Mouse (Mus musculus): ENCODE results near the gene Atxn7l2. TPM values are rescaled to one million over a fixed set of nuclear protein-coding genes. Genes with fewer than 3 reads are reported as not detected.

Atxn7l2 gene
- total RNA-seq, 1 experiment = 9.5 TPM

DNA sequence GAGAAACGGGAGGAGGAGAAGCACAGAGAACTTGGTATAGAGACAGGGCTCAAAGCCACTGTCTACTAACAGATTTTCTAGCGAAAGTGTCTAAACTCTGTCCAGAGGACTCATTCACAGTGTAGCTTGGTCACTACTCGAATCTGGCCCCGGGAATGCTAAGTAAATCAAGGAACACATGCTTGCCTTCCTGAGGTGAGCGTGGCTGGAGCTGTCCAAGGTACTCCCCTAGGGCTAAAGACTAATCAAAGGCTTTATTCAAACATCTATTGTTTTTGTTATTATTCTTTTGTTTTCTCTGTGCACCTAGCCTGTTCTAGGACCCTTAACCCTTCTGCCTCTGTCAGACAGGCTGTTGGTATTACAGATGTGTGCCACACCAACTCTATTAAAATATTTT lies 4.0 kb upstream of the Atxn7l2 start:
- Histone ChIP-seq H3K9ac (ENCODE audit: insufficient read depth, low read depth, low read length, poor library complexity, severe bottlenecking) (no peak overlapping the region), H3K36me3 (ENCODE audit: control insufficient read depth, insufficient read depth, low read length, poor library complexity, severe bottlenecking) (no peaks in the 10 kb centered on the region), H3K27ac (ENCODE audit: insufficient read depth, low read depth, low read length, poor library complexity, severe bottlenecking) (no peak overlapping the region), H3K9me3 (ENCODE audit: control insufficient read depth, insufficient read depth, low read depth, low read length) (no peaks in the 10 kb centered on the region), H3K4me1 (ENCODE audit: control insufficient read depth in 2 of 2, insufficient read depth in 2 of 2, low read length in 2 of 2, poor library complexity in 1 of 2) (no peaks in the 10 kb centered on the region), H3K4me3 (ENCODE audit: insufficient read depth in 1 of 2, low read depth in 1 of 2, low read length in 2 of 2, poor library complexity in 1 of 2, severe bottlenecking in 1 of 2) (no peak overlapping the region)
- TF ChIP-seq HCFC1 (IDR thresholded peaks at IDR 0.05; ENCODE audit: borderline replicate concordance, insufficient read depth, low read length) (no peak), MAFK (IDR thresholded peaks at IDR 0.05; ENCODE audit: insufficient read depth, low read depth, low read length) (no peak), ZC3H11A (IDR thresholded peaks at IDR 0.05; ENCODE audit: borderline replicate concordance, low read depth, low read length) (no peak), ZNF384 (IDR thresholded peaks at IDR 0.05; ENCODE audit: low read depth, low read length) (no peak), CHD2 (IDR thresholded peaks at IDR 0.05; ENCODE audit: low read depth, low read length) (no peak)
- in situ Hi-C loops (cut with MboI; ENCODE audit: low sequenced_read_pairs in 2 of 2, unreplicated experiment in 2 of 2) = no loop called here
- DNase-seq (ENCODE audit: low read depth, low spot score) = no peak

DNA sequence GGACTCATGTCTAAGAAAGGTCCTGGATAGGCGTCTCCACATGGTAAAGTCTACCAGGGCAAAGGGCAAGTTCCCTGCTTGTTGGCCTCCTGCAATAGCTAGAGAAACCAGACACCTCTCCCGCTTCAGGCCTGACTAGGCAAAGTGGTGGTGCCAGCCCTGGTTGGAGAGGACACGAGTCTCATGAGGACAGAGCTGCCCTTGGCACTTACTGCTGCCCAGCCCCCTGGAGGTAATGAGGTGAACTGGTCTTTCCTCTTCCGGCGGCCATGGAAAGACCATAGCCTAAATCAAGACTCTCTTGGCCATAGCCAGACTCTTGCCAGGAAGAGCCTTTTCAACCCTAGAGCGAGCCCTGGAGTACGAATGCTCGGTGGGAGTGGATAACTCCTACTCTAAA lies 1.7 kb upstream of the Atxn7l2 start:
- TF ChIP-seq ZC3H11A (IDR thresholded peaks at IDR 0.05; ENCODE audit: borderline replicate concordance, low read depth, low read length) (no peak), MAFK (IDR thresholded peaks at IDR 0.05; ENCODE audit: insufficient read depth, low read depth, low read length) (no peak), ZNF384 (IDR thresholded peaks at IDR 0.05; ENCODE audit: low read depth, low read length) (no peak), HCFC1 (IDR thresholded peaks at IDR 0.05; ENCODE audit: borderline replicate concordance, insufficient read depth, low read length) (no peak), CHD2 (IDR thresholded peaks at IDR 0.05; ENCODE audit: low read depth, low read length) (no peak)
- H3K9me3 ChIP-seq (ENCODE audit: control insufficient read depth, insufficient read depth, low read depth, low read length) = no peaks in the 10 kb centered on the region
- peaks cover 0 to 11% of the 10 kb centered on the region in 2 experiments; a peak in 1 of 4 replicates for H3K4me1 ChIP-seq (ENCODE audit: control insufficient read depth in 2 of 2, insufficient read depth in 2 of 2, low read length in 2 of 2, poor library complexity in 1 of 2)
- no peak overlapping the region for H3K27ac ChIP-seq (ENCODE audit: insufficient read depth, low read depth, low read length, poor library complexity, severe bottlenecking)
- DNase-seq (ENCODE audit: low read depth, low spot score) = no peak
- peaks cover 6% of the 10 kb centered on the region; the same call in 1 of the 2 replicates for H3K36me3 ChIP-seq (ENCODE audit: control insufficient read depth, insufficient read depth, low read length, poor library complexity, severe bottlenecking)
- no peak overlapping the region for H3K4me3 ChIP-seq (ENCODE audit: insufficient read depth in 1 of 2, low read depth in 1 of 2, low read length in 2 of 2, poor library complexity in 1 of 2, severe bottlenecking in 1 of 2)
- in situ Hi-C loops (cut with MboI; ENCODE audit: low sequenced_read_pairs in 2 of 2, unreplicated experiment in 2 of 2) = no loop called here
- no peak overlapping the region for H3K9ac ChIP-seq (ENCODE audit: insufficient read depth, low read depth, low read length, poor library complexity, severe bottlenecking)

DNA sequence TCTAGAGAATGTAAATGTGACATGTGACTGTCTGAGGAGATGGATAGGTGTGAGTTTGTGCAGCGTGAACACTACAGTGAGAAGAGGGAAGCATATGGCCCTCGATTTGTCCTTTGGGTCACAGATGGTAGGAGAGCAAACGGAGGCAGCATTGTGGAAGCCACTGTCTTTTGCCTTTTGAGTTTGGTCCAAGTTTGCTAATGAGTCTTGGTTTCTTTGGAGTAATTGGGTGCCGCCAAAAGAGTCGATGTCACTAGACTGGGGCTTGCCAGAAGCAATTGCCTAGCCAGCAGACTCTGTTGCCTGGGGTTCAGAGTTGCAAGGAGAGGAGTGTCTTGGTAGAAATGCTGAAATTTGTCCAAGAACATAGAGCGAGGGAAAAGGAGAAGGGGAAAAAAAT lies 1.1 kb upstream of the Atxn7l2 start:
- Histone ChIP-seq H3K4me3 (ENCODE audit: insufficient read depth in 1 of 2, low read depth in 1 of 2, low read length in 2 of 2, poor library complexity in 1 of 2, severe bottlenecking in 1 of 2) (no peak overlapping the region), H3K4me1 (ENCODE audit: control insufficient read depth in 2 of 2, insufficient read depth in 2 of 2, low read length in 2 of 2, poor library complexity in 1 of 2) (peaks cover 0 to 11% of the 10 kb centered on the region in 2 experiments; a peak in 1 of 4 replicates), H3K27ac (ENCODE audit: insufficient read depth, low read depth, low read length, poor library complexity, severe bottlenecking) (no peak overlapping the region), H3K36me3 (ENCODE audit: control insufficient read depth, insufficient read depth, low read length, poor library complexity, severe bottlenecking) (peaks cover 6% of the 10 kb centered on the region; the same call in 1 of the 2 replicates), H3K9me3 (ENCODE audit: control insufficient read depth, insufficient read depth, low read depth, low read length) (no peaks in the 10 kb centered on the region), H3K9ac (ENCODE audit: insufficient read depth, low read depth, low read length, poor library complexity, severe bottlenecking) (no peak overlapping the region)
- DNase-seq (ENCODE audit: low read depth, low spot score) = no peak
- TF ChIP-seq MAFK (IDR thresholded peaks at IDR 0.05; ENCODE audit: insufficient read depth, low read depth, low read length) (no peak), ZC3H11A (IDR thresholded peaks at IDR 0.05; ENCODE audit: borderline replicate concordance, low read depth, low read length) (no peak), ZNF384 (IDR thresholded peaks at IDR 0.05; ENCODE audit: low read depth, low read length) (no peak), HCFC1 (IDR thresholded peaks at IDR 0.05; ENCODE audit: borderline replicate concordance, insufficient read depth, low read length) (no peak), CHD2 (IDR thresholded peaks at IDR 0.05; ENCODE audit: low read depth, low read length) (no peak)
- in situ Hi-C loops (cut with MboI; ENCODE audit: low sequenced_read_pairs in 2 of 2, unreplicated experiment in 2 of 2) = no loop called here

DNA sequence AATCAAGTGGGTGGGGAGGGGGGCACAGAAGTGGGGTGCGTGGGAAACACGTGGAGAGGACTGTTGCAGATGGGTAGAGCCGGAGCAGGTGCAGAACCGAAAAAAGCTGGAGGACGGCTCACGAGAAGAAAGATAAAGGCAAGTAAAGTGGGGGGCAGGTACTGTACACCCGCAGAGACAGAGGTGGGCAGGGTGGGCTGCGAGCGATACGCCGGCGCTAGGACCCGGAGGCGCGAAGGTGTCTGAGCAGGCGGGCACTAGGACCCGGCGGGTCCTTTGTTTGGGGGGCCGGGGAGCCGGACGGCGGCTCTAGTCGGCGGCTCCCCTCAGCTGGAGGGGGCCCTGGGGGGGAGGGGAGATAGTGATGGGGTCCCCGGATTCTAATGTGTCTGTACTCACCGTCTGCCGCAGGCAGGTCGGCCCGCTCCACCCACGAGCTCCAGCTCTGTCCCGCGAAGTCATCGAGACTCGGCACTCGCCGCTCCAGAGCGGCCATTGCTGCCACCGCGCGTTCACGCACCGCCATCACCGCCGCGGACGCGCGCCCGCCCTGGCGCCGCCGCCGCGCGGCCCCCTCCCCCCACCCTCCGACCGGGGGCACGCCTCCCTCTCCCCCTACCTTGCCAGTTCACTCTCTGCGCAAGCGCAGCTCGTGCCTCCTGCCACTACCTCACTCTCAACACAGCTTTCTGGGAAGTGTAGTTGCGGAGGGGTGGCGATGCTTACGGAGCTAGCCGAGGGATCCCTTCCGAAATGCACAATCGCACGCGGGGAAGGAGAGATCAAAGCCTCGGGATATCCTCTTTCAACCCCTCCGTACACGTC lies 576 bp downstream of the Atxn7l2 start:
- Histone ChIP-seq H3K27ac (ENCODE audit: insufficient read depth, low read depth, low read length, poor library complexity, severe bottlenecking) (peak overlapping the region; percentile 67), H3K9me3 (ENCODE audit: control insufficient read depth, insufficient read depth, low read depth, low read length) (no peaks in the 10 kb centered on the region), H3K36me3 (ENCODE audit: control insufficient read depth, insufficient read depth, low read length, poor library complexity, severe bottlenecking) (peaks cover 18% of the 10 kb centered on the region; the same call in 1 of the 2 replicates), H3K4me3 (ENCODE audit: insufficient read depth in 1 of 2, low read depth in 1 of 2, low read length in 2 of 2, poor library complexity in 1 of 2, severe bottlenecking in 1 of 2) (peak overlapping the region; percentile 78 to 86), H3K9ac (ENCODE audit: insufficient read depth, low read depth, low read length, poor library complexity, severe bottlenecking) (peak overlapping the region; percentile 92), H3K4me1 (ENCODE audit: control insufficient read depth in 2 of 2, insufficient read depth in 2 of 2, low read length in 2 of 2, poor library complexity in 1 of 2) (peaks cover 0 to 22% of the 10 kb centered on the region in 2 experiments; a peak in 2 of 4 replicates)
- peak; percentile 95 for DNase-seq (ENCODE audit: low read depth, low spot score)
- TF ChIP-seq HCFC1 (IDR thresholded peaks at IDR 0.05; ENCODE audit: borderline replicate concordance, insufficient read depth, low read length) (peak; percentile 91), MAFK (IDR thresholded peaks at IDR 0.05; ENCODE audit: insufficient read depth, low read depth, low read length) (no peak)
- in situ Hi-C loops (cut with MboI; ENCODE audit: low sequenced_read_pairs in 2 of 2, unreplicated experiment in 2 of 2) = no loop called here

All from ES-E14 (cell line).